Mouse (Mus musculus) R1 (cell line): Measurements from ENCODE around the gene Ddx52.

ENCODE experiments used
- DNase-seq: peaks from one replicate; pipeline ENCODE4 v3.0.0-alpha.2; 2018; ENCODE audit warnings: low read depth, low spot score

The Ddx52 gene

GRCm38 (mm10) chr11:83968205-83968575, 26.3 kb downstream of the Ddx52 start:
- DNase-seq: no peak

GRCm38 (mm10) chr11:83969040-83969439, 27.2 kb downstream of the Ddx52 start:
- peak; percentile 18 for DNase-seq

- DNase-seq: peak; percentile 50
Measured at GRCm38 (mm10) chr11:83974561-83975346, 32.9 kb downstream of the Ddx52 start.

DNA sequence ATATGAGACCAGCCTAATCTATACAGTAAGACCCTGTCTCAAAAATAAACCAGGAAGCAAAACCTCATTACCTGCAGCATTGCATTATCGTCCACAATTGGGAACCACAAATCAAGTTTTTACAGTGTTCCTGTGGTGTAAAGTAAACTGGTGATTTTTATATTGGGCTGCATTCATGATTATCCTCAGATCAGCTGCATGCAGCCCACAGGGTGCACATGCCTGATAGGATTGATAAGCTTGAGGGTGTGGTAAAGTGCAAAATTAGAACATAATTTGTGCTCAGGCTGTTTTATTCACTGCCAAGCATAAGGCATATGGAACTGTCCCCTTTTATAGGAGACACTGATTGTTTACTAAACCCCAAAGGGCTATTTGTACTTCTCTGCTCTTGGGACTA, 33.6 kb downstream of the Ddx52 start:
- DNase-seq: no peak

- no peak for DNase-seq
Measured at GRCm38 (mm10) chr11:83976236-83976977, 34.5 kb downstream of the Ddx52 start.

DNA sequence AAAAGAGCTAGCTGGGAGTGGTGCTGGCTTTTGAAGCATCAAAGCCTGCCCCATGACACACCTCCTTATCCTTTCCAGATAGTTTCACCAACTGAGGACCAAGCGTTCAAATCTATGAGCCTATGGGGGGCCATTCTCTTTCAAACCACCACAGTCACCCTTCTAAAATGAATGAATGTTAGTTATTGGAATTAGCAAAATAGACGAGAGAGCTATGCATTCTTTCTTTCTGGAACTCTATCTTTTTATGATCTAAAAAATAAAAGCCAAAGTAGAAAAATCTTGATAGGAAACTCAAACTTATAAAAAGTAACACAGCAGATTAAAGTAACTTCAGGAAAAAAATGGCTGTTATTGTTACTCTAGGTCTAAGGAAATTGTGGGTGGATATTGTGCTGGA, 35.9 kb downstream of the Ddx52 start:
- DNase-seq: no peak

DNA sequence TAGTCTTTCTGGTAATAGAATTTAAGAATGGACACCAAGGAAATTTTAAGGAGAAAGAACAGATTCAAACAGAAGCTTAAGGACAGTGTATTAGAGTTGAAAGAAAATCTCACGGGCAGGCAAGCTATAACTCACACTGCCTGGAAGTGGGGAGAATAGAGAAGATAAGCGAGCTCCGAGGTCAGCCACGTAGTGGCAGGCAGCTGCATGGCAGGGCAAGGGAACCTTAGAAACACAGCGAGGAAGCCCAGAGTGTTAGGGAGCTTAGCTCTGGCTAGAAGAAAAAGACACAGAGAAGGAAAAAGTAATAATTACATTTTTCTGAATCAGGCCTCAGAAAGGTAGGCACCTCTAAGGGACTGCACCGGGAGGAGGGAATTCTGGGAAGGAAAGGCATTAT, 38.1 kb downstream of the Ddx52 start:
- DNase-seq: no peak

- no peak for DNase-seq
Measured at GRCm38 (mm10) chr11:83981338-83981737, 39.5 kb downstream of the Ddx52 start.

DNA sequence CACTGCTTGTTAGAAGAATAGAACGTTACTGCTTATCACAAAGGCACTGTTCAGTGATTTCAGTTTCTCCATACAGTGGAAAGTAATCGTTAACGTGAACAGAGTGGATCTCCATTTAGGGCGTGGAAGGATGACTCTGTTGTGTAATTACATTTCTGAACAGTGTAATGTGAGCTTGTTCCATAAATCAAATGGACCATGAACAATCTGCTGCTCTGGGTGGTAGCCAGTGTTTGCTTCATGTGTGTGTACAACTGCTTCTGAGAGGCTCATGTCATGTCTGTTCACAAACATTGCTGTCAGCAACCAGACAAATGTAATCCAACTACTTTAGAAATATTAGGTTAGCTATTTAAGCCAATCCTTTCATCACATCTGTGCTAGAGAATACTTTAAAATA, 49.8 kb downstream of the Ddx52 start:
- no peak for DNase-seq

- no peak for DNase-seq
Measured at GRCm38 (mm10) chr11:83993428-83993827, 51.6 kb downstream of the Ddx52 start.

- peak; percentile 79 for DNase-seq
Measured at GRCm38 (mm10) chr11:83994481-83994880, 52.6 kb downstream of the Ddx52 start.

GRCm38 (mm10) chr11:83995535-83995950, 53.7 kb downstream of the Ddx52 start:
- no peak for DNase-seq

- DNase-seq: no peak
Measured at GRCm38 (mm10) chr11:83997171-83997868, 55.5 kb downstream of the Ddx52 start.

DNA sequence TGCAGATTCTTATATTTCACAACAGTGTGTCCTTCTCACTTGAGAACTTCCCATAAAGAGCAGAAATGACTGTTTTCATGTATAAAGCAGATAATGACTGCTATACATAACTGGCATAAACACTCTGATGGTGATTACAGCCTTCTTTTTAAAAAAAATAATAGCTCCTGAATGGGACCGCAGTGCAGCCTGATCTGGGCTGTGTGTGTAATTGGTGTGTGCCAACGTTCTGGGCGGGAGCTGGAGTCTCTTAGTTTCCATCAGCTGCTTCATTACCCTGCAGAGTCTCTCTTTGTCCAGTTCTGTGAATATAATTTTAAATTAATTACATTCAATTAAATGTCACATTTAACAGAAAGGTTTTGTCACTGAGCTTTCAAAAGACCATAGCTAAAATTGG, 57.1 kb downstream of the Ddx52 start:
- DNase-seq: no peak

GRCm38 (mm10) chr11:83999411-83999915, 57.6 kb downstream of the Ddx52 start:
- no peak for DNase-seq

GRCm38 (mm10) chr11:84001257-84001656, 59.4 kb downstream of the Ddx52 start:
- peak; percentile 56 for DNase-seq

DNA sequence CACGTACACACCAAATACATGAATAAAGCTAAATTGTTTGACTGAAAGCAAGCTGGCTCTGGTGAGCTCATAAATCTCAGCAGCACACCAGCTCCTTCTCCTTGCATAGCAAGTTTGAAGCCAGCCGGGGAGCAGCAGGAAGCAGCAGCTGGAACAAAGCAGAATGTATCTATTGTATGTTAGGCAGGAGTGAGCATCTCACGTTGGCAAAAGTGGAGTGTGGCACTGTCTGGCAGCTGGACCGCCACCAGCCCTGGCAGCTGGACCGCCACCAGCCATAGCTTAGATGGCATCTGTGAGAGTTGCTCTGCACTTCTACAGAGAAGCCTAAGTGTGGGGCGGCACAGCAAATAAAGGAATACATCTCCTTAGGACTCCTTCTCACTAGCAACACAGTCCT, 62.1 kb downstream of the Ddx52 start:
- no peak for DNase-seq

GRCm38 (mm10) chr11:84009001-84009400, 67.1 kb downstream of the Ddx52 start:
- DNase-seq: peak; percentile 39

DNA sequence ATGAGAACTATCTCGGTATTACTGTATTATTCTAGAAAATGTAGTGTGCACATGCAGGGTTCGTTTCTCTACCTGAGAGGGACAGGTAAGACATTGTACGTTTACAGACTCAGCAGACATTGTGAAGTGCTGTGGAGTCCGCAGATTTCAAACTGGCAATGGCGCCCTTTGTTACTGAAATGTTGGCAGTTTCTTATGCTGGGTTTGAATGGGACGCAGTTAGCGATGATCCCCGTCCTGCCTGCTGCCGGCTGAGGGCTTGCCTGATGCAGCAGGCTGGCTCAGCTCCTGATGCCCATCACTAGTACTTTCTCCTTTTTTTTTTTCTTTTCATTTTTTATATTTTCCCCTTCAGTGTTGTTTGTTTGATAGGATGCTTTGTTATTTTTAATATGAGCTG, 68.5 kb downstream of the Ddx52 start:
- DNase-seq: no peak

- peak; percentile 36 for DNase-seq
Measured at GRCm38 (mm10) chr11:84011050-84011449, 69.2 kb downstream of the Ddx52 start.

DNA sequence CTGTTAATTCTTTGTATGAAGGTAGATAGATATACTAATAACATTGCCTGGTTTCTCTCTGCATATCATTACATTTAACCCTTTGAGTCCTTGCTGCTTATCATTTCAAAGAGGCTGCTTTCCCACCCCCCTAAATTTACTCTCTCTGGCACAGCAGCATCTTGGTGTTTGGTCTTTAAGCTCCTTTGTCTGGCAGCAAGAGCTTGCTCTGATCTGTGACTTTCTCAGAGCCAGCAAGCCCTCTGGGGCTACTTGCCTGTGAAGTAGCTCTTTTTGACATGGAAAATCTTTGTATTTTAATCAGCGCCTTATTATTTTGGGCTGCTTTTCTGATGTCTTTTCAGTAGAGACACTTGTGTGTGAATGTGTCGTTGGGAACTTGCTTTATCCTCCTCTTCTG, 69.7 kb downstream of the Ddx52 start:
- no peak for DNase-seq
